Mouse (Mus musculus) embryonic facial prominence, embryonic 15.5 days (tissue): ENCODE results near the gene Zdhhc14. TPM values are rescaled to one million over a fixed set of nuclear protein-coding genes. Genes with fewer than 3 reads are reported as not detected.
"Not testable (repeated sequence)": the region's sequence is repeated elsewhere in the genome, so short reads cannot be mapped to it uniquely, and the experiment has no call there.

Experiments used
- ATAC-seq: fragments of 200-750 bp; cut with Nextera tagmentation; 2 replicates; pipeline ENCODE4 v1.8.0; 2017; ENCODE audit warnings: low read depth, moderate TSS enrichment; ENCODE audit not compliant: insufficient number of reproducible peaks, low FRiP score, low TSS enrichment
- H3K27ac ChIP-seq: fragments of 300-500 bp; sonication (generic); replicated peaks from 2 replicates; pipeline ENCODE4 v1.5.1; 2015; ENCODE audit warnings: mild to moderate bottlenecking, inconsistent platforms
- H3K27me3 ChIP-seq: fragments of 300-500 bp; sonication (generic); 2 replicates; pipeline ENCODE4 v1.6.1; 2015; ENCODE audit warnings: inconsistent platforms
- H3K36me3 ChIP-seq: fragments of 300-500 bp; sonication (generic); 2 replicates; pipeline ENCODE4 v1.6.1; 2015; ENCODE audit warnings: mild to moderate bottlenecking, inconsistent platforms
- H3K4me1 ChIP-seq: fragments of 300-500 bp; sonication (generic); 2 replicates; pipeline ENCODE4 v1.6.1; 2015; ENCODE audit warnings: inconsistent platforms
- H3K4me2 ChIP-seq: fragments of 300-500 bp; sonication (generic); replicated peaks from 2 replicates; pipeline ENCODE4 v1.6.1; 2015; ENCODE audit warnings: mild to moderate bottlenecking, inconsistent platforms
- H3K4me3 ChIP-seq: fragments of 300-500 bp; sonication (generic); replicated peaks from 2 replicates; pipeline ENCODE4 v1.5.1; 2015; ENCODE audit warnings: mild to moderate bottlenecking, inconsistent platforms
- H3K9ac ChIP-seq: fragments of 300-500 bp; sonication (generic); 2 replicates; pipeline ENCODE4 v1.6.1; 2015; ENCODE audit warnings: inconsistent platforms
- H3K9me3 ChIP-seq: fragments of 300-500 bp; sonication (generic); replicated peaks from 2 replicates; pipeline ENCODE4 v1.6.1; 2016; ENCODE audit warnings: inconsistent platforms
- WGBS: fragments of 180-500 bp; shearing (Covaris S2); methylation state at CpG from one replicate; pipeline ENCODE4 v1.1.7; 2015; 5-methylcytosine and 5-hydroxymethylcytosine counted together
- polyA plus RNA-seq: library from polyadenylated mRNA; unstranded; fragments of >200 nt; fragmentation: Nextera tagmentation; extraction: Ambion mirVana; gene quantifications from 2 replicates; pipeline ENCODE4 v1.2.1, GENCODE M21; 2015

Zdhhc14 gene
- polyA plus RNA-seq, 1 experiment from 2014 or later: 5.2 TPM

GRCm38 (mm10) chr17:5607352-5607751 lies 115.0 kb downstream of the Zdhhc14 start:
- no peak overlapping the region for H3K4me3 ChIP-seq
- H3K4me2 ChIP-seq: no peak overlapping the region
- no peak overlapping the region for H3K9ac ChIP-seq
- WGBS: 83% methylated on average over 7 of the region's 7 CpGs
- no peak for ATAC-seq
- H3K27me3 ChIP-seq: no peaks in the 10 kb centered on the region
- H3K36me3 ChIP-seq: no peaks in the 10 kb centered on the region
- H3K4me1 ChIP-seq: peaks cover 8% of the 10 kb centered on the region; the same call in 1 of the 2 replicates
- H3K9me3 ChIP-seq: no peaks in the 10 kb centered on the region
- no peak overlapping the region for H3K27ac ChIP-seq

GRCm38 (mm10) chr17:5609875-5610552 lies 117.7 kb downstream of the Zdhhc14 start:
- Histone ChIP-seq H3K27me3 (no peaks in the 10 kb centered on the region), H3K4me3 (no peak overlapping the region), H3K9me3 (no peaks in the 10 kb centered on the region), H3K27ac (no peak overlapping the region), H3K36me3 (no peaks in the 10 kb centered on the region), H3K4me1 (peaks cover 12% of the 10 kb centered on the region), H3K4me2 (no peak overlapping the region), H3K9ac (no peak overlapping the region)
- 77% methylated on average over 4 of the region's 4 CpGs for WGBS
- no peak for ATAC-seq

- no peak overlapping the region for H3K4me2 ChIP-seq
These were observed 119.9 kb downstream of the Zdhhc14 start for GRCm38 (mm10) chr17:5612236-5612635.

GRCm38 (mm10) chr17:5614771-5615318 lies 122.5 kb downstream of the Zdhhc14 start:
- Histone ChIP-seq H3K4me3 (no peak overlapping the region), H3K9ac (no peak overlapping the region), H3K9me3 (no peaks in the 10 kb centered on the region; the same call in 1 of the 2 replicates), H3K27ac (peak overlapping the region; percentile 80), H3K4me1 (peaks cover 10% of the 10 kb centered on the region), H3K36me3 (no peaks in the 10 kb centered on the region), H3K27me3 (no peaks in the 10 kb centered on the region), H3K4me2 (no peak overlapping the region)
- ATAC-seq: peak; percentile 68
- 47% methylated on average over 9 of the region's 9 CpGs for WGBS

More at GRCm38 (mm10) chr17:5612236-5612635, 119.9 kb downstream of the Zdhhc14 start:
- no peaks in the 10 kb centered on the region; the same call in 1 of the 2 replicates for H3K9me3 ChIP-seq
- no peak for ATAC-seq
- no peak overlapping the region for H3K27ac ChIP-seq
- H3K4me1 ChIP-seq: peaks cover 10% of the 10 kb centered on the region
- no peaks in the 10 kb centered on the region for H3K36me3 ChIP-seq
- no peaks in the 10 kb centered on the region for H3K27me3 ChIP-seq
- no peak overlapping the region for H3K4me3 ChIP-seq
- 64% methylated on average over 4 of the region's 4 CpGs for WGBS
- no peak overlapping the region for H3K9ac ChIP-seq

- WGBS: 83% methylated on average over 25 of the region's 25 CpGs
- no peaks in the 10 kb centered on the region for H3K4me1 ChIP-seq
- no peaks in the 10 kb centered on the region for H3K27me3 ChIP-seq
- H3K4me3 ChIP-seq: no peak overlapping the region
- no peak overlapping the region; the same call in 1 of the 2 replicates for H3K27ac ChIP-seq
- H3K9ac ChIP-seq: no peak overlapping the region
- no peak overlapping the region for H3K4me2 ChIP-seq
- no peaks in the 10 kb centered on the region for H3K9me3 ChIP-seq
- ATAC-seq: no peak
- H3K36me3 ChIP-seq: no peaks in the 10 kb centered on the region
These were observed 129.6 kb downstream of the Zdhhc14 start for GRCm38 (mm10) chr17:5621626-5622591.

GRCm38 (mm10) chr17:5622764-5623163 lies 130.4 kb downstream of the Zdhhc14 start:
- no peak overlapping the region for H3K4me3 ChIP-seq
- no peaks in the 10 kb centered on the region for H3K4me1 ChIP-seq
- H3K27me3 ChIP-seq: no peaks in the 10 kb centered on the region
- no peak overlapping the region for H3K4me2 ChIP-seq
- H3K9ac ChIP-seq: no peak overlapping the region
- no peaks in the 10 kb centered on the region for H3K9me3 ChIP-seq
- no peaks in the 10 kb centered on the region for H3K36me3 ChIP-seq
- WGBS: 64% methylated on average over 6 of the region's 6 CpGs
- ATAC-seq: no peak
- H3K27ac ChIP-seq: no peak overlapping the region

- no peak overlapping the region for H3K27ac ChIP-seq
- H3K9ac ChIP-seq: no peak overlapping the region
- no peak for ATAC-seq
- H3K9me3 ChIP-seq: no peaks in the 10 kb centered on the region
- no peak overlapping the region for H3K4me3 ChIP-seq
- H3K4me1 ChIP-seq: no peaks in the 10 kb centered on the region
- H3K4me2 ChIP-seq: no peak overlapping the region
- H3K27me3 ChIP-seq: no peaks in the 10 kb centered on the region
- H3K36me3 ChIP-seq: no peaks in the 10 kb centered on the region
These were observed 130.8 kb downstream of the Zdhhc14 start for GRCm38 (mm10) chr17:5623181-5623580.

GRCm38 (mm10) chr17:5624815-5625214 lies 132.5 kb downstream of the Zdhhc14 start:
- H3K27ac ChIP-seq, H3K27me3 ChIP-seq, H3K36me3 ChIP-seq, H3K9me3 ChIP-seq, H3K4me1 ChIP-seq, H3K4me3 ChIP-seq, ATAC-seq, H3K9ac ChIP-seq, H3K4me2 ChIP-seq: not testable (repeated sequence)
- 78% methylated on average over 1 of the region's 1 CpGs for WGBS

GRCm38 (mm10) chr17:5626402-5626801 lies 134.0 kb downstream of the Zdhhc14 start:
- Histone ChIP-seq H3K4me1 (no peaks in the 10 kb centered on the region), H3K27ac (no peak overlapping the region), H3K36me3 (no peaks in the 10 kb centered on the region), H3K27me3 (no peaks in the 10 kb centered on the region), H3K4me2 (no peak overlapping the region), H3K4me3 (no peak overlapping the region), H3K9ac (no peak overlapping the region), H3K9me3 (no peaks in the 10 kb centered on the region)
- 59% methylated on average over 3 of the region's 3 CpGs for WGBS
- no peak for ATAC-seq

GRCm38 (mm10) chr17:5627664-5628063 lies 135.3 kb downstream of the Zdhhc14 start:
- Histone ChIP-seq H3K27me3 (no peaks in the 10 kb centered on the region), H3K27ac (no peak overlapping the region), H3K4me3 (no peak overlapping the region), H3K9ac (no peak overlapping the region), H3K36me3 (no peaks in the 10 kb centered on the region), H3K9me3 (no peaks in the 10 kb centered on the region), H3K4me1 (no peaks in the 10 kb centered on the region), H3K4me2 (no peak overlapping the region)
- ATAC-seq: peak; percentile 11; the same call in 1 of the 2 replicates
- 75% methylated on average over 5 of the region's 5 CpGs for WGBS

GRCm38 (mm10) chr17:5629651-5630050 lies 137.3 kb downstream of the Zdhhc14 start:
- no peak overlapping the region for H3K9ac ChIP-seq
- no peak for ATAC-seq
- H3K27me3 ChIP-seq: no peaks in the 10 kb centered on the region
- H3K36me3 ChIP-seq: no peaks in the 10 kb centered on the region
- H3K4me2 ChIP-seq: no peak overlapping the region
- H3K4me3 ChIP-seq: no peak overlapping the region
- H3K27ac ChIP-seq: no peak overlapping the region
- no peaks in the 10 kb centered on the region for H3K4me1 ChIP-seq
- H3K9me3 ChIP-seq: no peaks in the 10 kb centered on the region
- 55% methylated on average over 4 of the region's 4 CpGs for WGBS
